14 mouse cellular contexts compared by ENCODE assay signal in the genomic region with DNA sequence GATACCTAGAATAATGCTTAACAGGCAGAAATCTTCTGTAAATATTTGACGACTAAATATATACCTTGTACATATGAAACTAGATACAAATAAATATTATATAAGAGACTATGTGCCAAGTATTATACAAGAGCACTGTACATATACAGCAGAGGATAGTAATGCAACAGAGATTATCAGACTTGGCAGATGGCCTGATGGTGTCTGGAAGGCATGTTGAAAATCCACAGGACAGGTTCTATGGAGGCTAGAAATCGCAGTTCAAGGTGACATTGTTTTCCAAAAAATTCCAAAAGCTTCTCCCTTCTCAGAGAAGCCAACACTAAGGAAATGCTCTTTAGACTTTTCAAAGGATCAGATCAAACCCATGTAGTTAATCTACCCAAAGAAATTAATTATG.
DNase-seq lines count a peak whose midpoint lies in the region; ATAC-seq lines count a peak whose summit lies in the region.
"Had no signal": no experiment of that assay in that cellular context is flagged by ENCODE, and none has a peak within 500 bp of the region (broad histone marks: within the 10 kb centered on the region; RNA-seq: fewer than 3 reads in every experiment).

No protein-coding gene starts in this region.

- DNase-seq in cerebellum, postnatal 14 days = peak; percentile 32 to 33
- peak; percentile 4 for DNase-seq in left cerebral cortex, postnatal 4 days
- no peak for DNase-seq in left cerebral cortex, adult 8-10 months (ENCODE audit: low spot score in 2 of 2)
- DNase-seq: adrenal gland, adult 2 months; adrenal gland, postnatal 10 days; adrenal gland, postnatal 25 days; cerebellum, adult 11-12 months; cerebellum, adult 2 months; cerebellum, adult 9-10 months; cerebellum, postnatal 25 days; embryo, embryonic 11 days had no signal

- intact Hi-C loops in left cerebral cortex, postnatal 4 days (cut with DNase I) = no loop called here

- ATAC-seq in cerebellum, adult (ENCODE audit: insufficient number of reproducible peaks, low FRiP score, low TSS enrichment) = no peak
- ATAC-seq: forebrain, embryonic 14.5 days; forebrain, embryonic 16.5 days had no signal

Comparison
In these comparisons a context has a peak if more than half of its experiments do, and no peak if none do; other contexts are left out.
1. DNase-seq: peak in cerebellum, postnatal 14 days (2 of 2) and left cerebral cortex, postnatal 4 days (single experiment); none in left cerebral cortex, adult 8-10 months (0 of 2).